Mouse (Mus musculus) limb, embryonic 14.5 days (tissue): ENCODE measurements around the gene Rpp25. TPM values are rescaled to one million over a fixed set of nuclear protein-coding genes. Genes with fewer than 3 reads are reported as not detected.

Experiments used
- ATAC-seq: fragments of 200-750 bp; cut with Nextera tagmentation; 2 replicates; pipeline ENCODE4 v1.8.0; 2017; ENCODE audit warnings: low read depth, moderate number of reproducible peaks, moderate TSS enrichment; ENCODE audit not compliant: low FRiP score
- DNase-seq: peaks from one replicate; pipeline ENCODE4 v3.0.0-alpha.2; 2015; ENCODE audit warnings: low spot score
- H3K27ac ChIP-seq: fragments of 300-500 bp; sonication (generic); replicated peaks from 2 replicates; pipeline ENCODE4 v1.5.1; 2014; ENCODE audit warnings: low read depth, mild to moderate bottlenecking, low read length, moderate library complexity, mixed read lengths
- H3K27me3 ChIP-seq: fragments of 300-500 bp; sonication (generic); 2 replicates; pipeline ENCODE4 v1.6.1; 2014; ENCODE audit warnings: low read length, mixed read lengths; ENCODE audit not compliant: control insufficient read depth, insufficient read depth
- H3K36me3 ChIP-seq: fragments of 300-500 bp; sonication (generic); 2 replicates; pipeline ENCODE4 v1.6.1; 2014; ENCODE audit warnings: mild to moderate bottlenecking, low read length, moderate library complexity, mixed read lengths; ENCODE audit not compliant: control insufficient read depth, insufficient read depth
- H3K4me1 ChIP-seq: fragments of 300-500 bp; sonication (generic); 2 replicates; pipeline ENCODE4 v1.6.1; 2014; ENCODE audit warnings: antibody characterized with exemption, low read length, mixed read lengths; ENCODE audit not compliant: control insufficient read depth, insufficient read depth
- H3K4me2 ChIP-seq: fragments of 300-500 bp; sonication (generic); replicated peaks from 2 replicates; pipeline ENCODE4 v1.6.1; 2014; ENCODE audit warnings: low read depth, mild to moderate bottlenecking, low read length, moderate library complexity; ENCODE audit not compliant: severe bottlenecking
- H3K4me3 ChIP-seq: fragments of 300-500 bp; sonication (generic); replicated peaks from 2 replicates; pipeline ENCODE4 v1.5.1; 2014; ENCODE audit warnings: low read length
- H3K9ac ChIP-seq: fragments of 300-500 bp; sonication (generic); 2 replicates; pipeline ENCODE4 v1.6.1; 2014; ENCODE audit warnings: mild to moderate bottlenecking, low read depth, low read length, moderate library complexity; ENCODE audit not compliant: severe bottlenecking
- H3K9me3 ChIP-seq: fragments of 300-500 bp; sonication (generic); 2 replicates; pipeline ENCODE4 v1.6.1; 2016; ENCODE audit warnings: low read length; ENCODE audit not compliant: control insufficient read depth
- POLR2A ChIP-seq: fragments of 200-500 bp; IDR thresholded peaks from 2 replicates; pipeline ENCODE4 v1.8.0; 2012; ENCODE audit warnings: inconsistent platforms, mild to moderate bottlenecking, moderate library complexity, borderline replicate concordance; ENCODE audit not compliant: insufficient read depth, insufficient read length; ENCODE audit errors: extremely low read depth
- WGBS: fragments of 180-500 bp; shearing (Covaris S2); extraction: QIAGEN DNeasy Blood & Tissue Kit; methylation state at CpG from one replicate; pipeline ENCODE4 v1.1.7; 2014; 5-methylcytosine and 5-hydroxymethylcytosine counted together
- polyA plus RNA-seq, 2 experiments: library from polyadenylated mRNA; depleted of rRNA in 1 of 2; stranded (reverse) in 1 of 2; unstranded in 1 of 2; fragments of >200 nt; fragmentation: Nextera tagmentation in 1 of 2; extraction: Ambion mirVana in 1 of 2; gene quantifications; 2 replicates each; pipeline versions ENCODE4 v1.2.1 to v1.2.3; 2012 to 2014

Gene Rpp25
- polyA plus RNA-seq, 2 experiments, result 0.74 to 0.94 TPM

GRCm38 (mm10) chr9:57517113-57517512 is 13.3 kb downstream of the Rpp25 start:
- DNase-seq, result peak; percentile 47
- Histone ChIP-seq H3K36me3 (no peaks in the 10 kb centered on the region), H3K4me1 (peaks cover 3% of the 10 kb centered on the region; the same call in 1 of the 2 replicates), H3K27ac (no peak overlapping the region), H3K4me2 (no peak overlapping the region), H3K4me3 (no peak overlapping the region), H3K9me3 (no peaks in the 10 kb centered on the region), H3K9ac (no peak overlapping the region), H3K27me3 (no peaks in the 10 kb centered on the region)
- no peak for TF ChIP-seq POLR2A
- 16% methylated on average over 3 of the region's 3 CpGs for WGBS
- ATAC-seq, result no peak

GRCm38 (mm10) chr9:57520375-57521055 is 16.7 kb downstream of the Rpp25 start:
- WGBS, result 25% methylated on average over 16 of the region's 16 CpGs
- peaks cover 10% of the 10 kb centered on the region; the same call in 1 of the 2 replicates for H3K4me1 ChIP-seq
- no peaks in the 10 kb centered on the region for H3K9me3 ChIP-seq
- TF ChIP-seq POLR2A, result no peak
- H3K27me3 ChIP-seq, result no peaks in the 10 kb centered on the region
- no peaks in the 10 kb centered on the region for H3K36me3 ChIP-seq
- peak overlapping the region; percentile 92 for H3K4me2 ChIP-seq
- H3K9ac ChIP-seq, result peak overlapping the region; percentile 92
- ATAC-seq (peak; percentile 45; the same call in 1 of the 2 replicates), DNase-seq (no peak)
- H3K4me3 ChIP-seq, result peak overlapping the region; percentile 95
- H3K27ac ChIP-seq, result no peak overlapping the region

- Histone ChIP-seq H3K27ac (peak within 1 kb of the TSS; percentile 76), H3K4me1 (peaks cover 10% of the 10 kb centered on the region; the same call in 1 of the 2 replicates), H3K9ac (peak within 1 kb of the TSS; percentile 92), H3K9me3 (no peaks in the 10 kb centered on the region), H3K4me3 (peak within 1 kb of the TSS; percentile 95), H3K4me2 (peak within 1 kb of the TSS; percentile 92), H3K36me3 (no peaks in the 10 kb centered on the region), H3K27me3 (no peaks in the 10 kb centered on the region)
- 0 out of 2 replicates have a peak, but pooled peaks have one; percentile 46 for TF ChIP-seq POLR2A
- DNase-seq, result peak; percentile 93
- ATAC-seq, result peak; percentile 96
- WGBS, result under 1% methylated on average over 73 of the region's 95 CpGs
Observed at GRCm38 (mm10) chr9:57521056-57521911, 17.5 kb downstream of the Rpp25 start, which contains the start of gene Cox5a. Gene Cox5a, plus strand, starts transcription at chr9:57521274.

GRCm38 (mm10) chr9:57522114-57522860 is 18.5 kb downstream of the Rpp25 start:
- 33% methylated on average over 7 of the region's 7 CpGs for WGBS
- no peak for TF ChIP-seq POLR2A
- Histone ChIP-seq H3K4me1 (peaks cover 10% of the 10 kb centered on the region; the same call in 1 of the 2 replicates), H3K9ac (peak overlapping the region; percentile 92), H3K27me3 (no peaks in the 10 kb centered on the region), H3K9me3 (no peaks in the 10 kb centered on the region), H3K4me2 (peak overlapping the region; percentile 92), H3K27ac (no peak overlapping the region), H3K4me3 (peak overlapping the region; percentile 95), H3K36me3 (no peaks in the 10 kb centered on the region)
- no peak for ATAC-seq
- no peak for DNase-seq

GRCm38 (mm10) chr9:57522861-57523246 is 19.0 kb downstream of the Rpp25 start:
- H3K9me3 ChIP-seq, result no peaks in the 10 kb centered on the region
- peak overlapping the region; percentile 92; the same call in 1 of the 2 replicates for H3K4me2 ChIP-seq
- H3K27ac ChIP-seq, result no peak overlapping the region
- TF ChIP-seq POLR2A, result no peak
- no peak overlapping the region for H3K9ac ChIP-seq
- no peaks in the 10 kb centered on the region for H3K36me3 ChIP-seq
- DNase-seq (no peak), ATAC-seq (no peak)
- 78% methylated on average over 4 of the region's 4 CpGs for WGBS
- H3K4me1 ChIP-seq, result peaks cover 10% of the 10 kb centered on the region; the same call in 1 of the 2 replicates
- no peaks in the 10 kb centered on the region for H3K27me3 ChIP-seq
- H3K4me3 ChIP-seq, result no peak overlapping the region
